Comparison of ENCODE assay signal across 22 mouse cellular contexts in the genomic region with DNA sequence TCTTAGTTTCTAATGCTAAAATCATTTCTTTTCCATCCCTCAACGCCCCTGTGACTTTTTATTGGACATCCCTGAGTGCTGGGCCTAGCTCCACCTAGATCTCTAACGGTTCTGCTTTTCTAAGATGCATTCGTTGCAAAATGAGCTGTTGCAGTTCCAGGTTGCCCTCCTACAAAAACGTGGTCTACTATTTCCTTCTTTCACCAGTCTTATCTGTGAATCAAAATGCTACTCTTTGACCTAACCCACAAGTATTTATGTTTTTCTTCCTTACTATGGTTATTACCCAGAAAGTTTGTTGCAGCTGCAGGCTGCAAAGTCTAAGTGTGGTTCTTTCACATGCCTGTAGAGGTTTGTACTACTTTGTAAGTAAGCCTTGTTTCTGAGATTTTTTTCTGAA. TPM values are rescaled to one million over a fixed set of nuclear protein-coding genes. Genes with fewer than 3 reads are reported as not detected.
DNase-seq lines count a peak whose midpoint lies in the region; ATAC-seq lines count a peak whose summit lies in the region.
"Had no signal": no experiment of that assay in that cellular context is flagged by ENCODE, and none has a peak within 500 bp of the region (broad histone marks: within the 10 kb centered on the region; RNA-seq: fewer than 3 reads in every experiment).

A gene (plus strand): TSS at position 316 of the 400 bp plus-strand sequence.

- H3K27me3 ChIP-seq in hindbrain, embryonic 12.5 days = no peaks in the 10 kb centered on the region

- WGBS in hindbrain, embryonic 12.5 days = 69% methylated on average over 4 of the region's 4 CpGs

- H3K4me2 ChIP-seq in hindbrain, embryonic 12.5 days (replicated peaks) = no peak within 1 kb of the TSS
- H3K4me2 ChIP-seq: heart, embryonic 11.5 days; limb, embryonic 12.5 days; midbrain, embryonic 11.5 days had no signal

- no peak within 1 kb of the TSS for H3K4me3 ChIP-seq in hindbrain, embryonic 12.5 days
- H3K4me3 ChIP-seq: forebrain, embryonic 10.5 days; limb, embryonic 12.5 days had no signal

- ATAC-seq in megakaryocyte, adult 5-6 weeks (ENCODE audit: poor library complexity, severe bottlenecking) = peak; percentile 76
- ATAC-seq in hindbrain, embryonic 12.5 days (ENCODE audit: low FRiP score) = no peak
- ATAC-seq in erythroblast, adult 5-6 weeks (replicated peaks; ENCODE audit: low FRiP score, poor library complexity, severe bottlenecking) = no peak
- ATAC-seq: hindbrain, embryonic 16.5 days had no signal

- H3K9ac ChIP-seq in hindbrain, embryonic 12.5 days = no peak within 1 kb of the TSS
- H3K9ac ChIP-seq: limb, embryonic 12.5 days; liver, embryonic 14.5 days had no signal

- no peaks in the 10 kb centered on the region for H3K4me1 ChIP-seq in hindbrain, embryonic 12.5 days
- H3K4me1 ChIP-seq: forebrain, embryonic 10.5 days; limb, embryonic 12.5 days had no signal

- no peaks in the 10 kb centered on the region for H3K9me3 ChIP-seq in hindbrain, embryonic 12.5 days (replicated peaks)
- H3K9me3 ChIP-seq: forebrain, embryonic 10.5 days; limb, embryonic 12.5 days had no signal

- peak; percentile 39 to 41 for DNase-seq in B cell, adult 2 months
- DNase-seq in T-cell, adult 2 months (ENCODE audit: low spot score) = peak; percentile 42
- peak; percentile 13 to 14 for DNase-seq in thymus, postnatal 10 days (ENCODE audit: low spot score in 2 of 2)
- no peak for DNase-seq in cerebellum, adult 18-20 months
- DNase-seq: adrenal gland, postnatal 14 days; cerebellum, adult 8-10 months; heart, postnatal 14 days; kidney, adult 18-20 months; kidney, postnatal 14 days; lung, postnatal 10 days had no signal

- H3K36me3 ChIP-seq in hindbrain, embryonic 12.5 days = no peaks in the 10 kb centered on the region
- H3K36me3 ChIP-seq: forebrain, embryonic 10.5 days; limb, embryonic 12.5 days had no signal

- no peak within 1 kb of the TSS for H3K27ac ChIP-seq in hindbrain, embryonic 12.5 days
- H3K27ac ChIP-seq: forebrain, embryonic 10.5 days; limb, embryonic 12.5 days; liver, embryonic 14.5 days had no signal

RNA-seq across cellular contexts. Expression of the gene that starts here (rescaled TPM):
- total RNA-seq in megakaryocyte, adult 5-6 weeks (2015) = 5.6 and 5.7 TPM in 2 replicates
- 11.1 and 12.6 TPM in 2 replicates for total RNA-seq in megakaryocyte, adult 5-6 weeks (2017)
- polyA plus RNA-seq in hindbrain, embryonic 12.5 days (2016; fragmentation: Nextera tagmentation; extraction: Ambion mirVana) = not detected in 2 replicates
- total RNA-seq in erythroblast, adult 5-6 weeks (2015; ENCODE audit: low replicate concordance) = 2.3 TPM in 1 of 2 replicates, not detected in the other
- total RNA-seq in erythroblast, adult 5-6 weeks (2017; ENCODE audit: low replicate concordance) = 0.70 and 1.4 TPM in 2 replicates
- total RNA-seq: layer of hippocampus, adult 8-10 months; left cerebral cortex, adult 8-10 months had no signal
- polyA plus RNA-seq: forebrain, embryonic 10.5 days; heart, embryonic 11.5 days; hindbrain, embryonic 16.5 days; limb, embryonic 12.5 days; midbrain, embryonic 11.5 days; neural tube, embryonic 14.5 days had no signal

Comparison
In these comparisons a context has a peak if more than half of its experiments do, and no peak if none do; other contexts are left out.
1. DNase-seq: peak in B cell, adult 2 months (2 of 2), T-cell, adult 2 months (single experiment) and thymus, postnatal 10 days (2 of 2); none in cerebellum, adult 18-20 months (0 of 2).